Mouse (Mus musculus): ENCODE results near the gene Klk1b21. TPM values are rescaled to one million over a fixed set of nuclear protein-coding genes. Genes with fewer than 3 reads are reported as not detected.

The Klk1b21 gene
- polyA plus RNA-seq (2021; fragmentation: Nextera tagmentation), result not detected in 2 replicates
- long read RNA-seq, experiment 1, result 0 reads
- long read RNA-seq, experiment 2, result 0 reads

GRCm38 (mm10) chr7:44102028-44102427, at the start of gene Klk1b21:
Gene Klk1b21 (plus strand): TSS chr7:44102328.

GRCm38 (mm10) chr7:44112373-44112772, 10.2 kb downstream of the Klk1b21 start, which contains the start of gene Klk1b22:
Gene Klk1b22 (plus strand): TSS chr7:44112673.

GRCm38 (mm10) chr7:44136467-44136866, 34.3 kb downstream of the Klk1b21 start, which contains the start of gene Klk1b16:
Gene Klk1b16 (plus strand): TSS chr7:44136767.

Other genes with a start within 250 kb of the Klk1b21 start
- gene Klk4, start 221.2 kb upstream of the Klk1b21 start, polyA plus RNA-seq (2021; fragmentation: Nextera tagmentation), result not detected in 2 replicates
- not detected in 2 replicates for gene Klk15, start 168.6 kb upstream of the Klk1b21 start, polyA plus RNA-seq (2021; fragmentation: Nextera tagmentation)
- not detected in 2 replicates for gene Klk1b8, start 151.7 kb upstream of the Klk1b21 start, polyA plus RNA-seq (2021; fragmentation: Nextera tagmentation)
- not detected in 2 replicates for gene Klk1b1, start 135.6 kb upstream of the Klk1b21 start, polyA plus RNA-seq (2021; fragmentation: Nextera tagmentation)
- gene Klk1b9, start 126.3 kb upstream of the Klk1b21 start, polyA plus RNA-seq (2021; fragmentation: Nextera tagmentation), result not detected in 2 replicates
- not detected in 2 replicates for gene Klk1b11, start 106.5 kb upstream of the Klk1b21 start, polyA plus RNA-seq (2021; fragmentation: Nextera tagmentation)
- gene Klk1b26, start 90.2 kb upstream of the Klk1b21 start, polyA plus RNA-seq (2021; fragmentation: Nextera tagmentation), result not detected in 2 replicates
- not detected in 2 replicates for gene Klk1b27, start 50.0 kb upstream of the Klk1b21 start, polyA plus RNA-seq (2021; fragmentation: Nextera tagmentation)
- gene Klk1b22, start 10.3 kb downstream of the Klk1b21 start, polyA plus RNA-seq (2021; fragmentation: Nextera tagmentation), result not detected in 2 replicates
- not detected in 2 replicates for gene Klk1b16, start 34.4 kb downstream of the Klk1b21 start, polyA plus RNA-seq (2021; fragmentation: Nextera tagmentation)
- gene Klk1b24, start 85.9 kb downstream of the Klk1b21 start, polyA plus RNA-seq (2021; fragmentation: Nextera tagmentation), result not detected in 2 replicates
- not detected in 2 replicates for gene Klk1b3, start 95.9 kb downstream of the Klk1b21 start, polyA plus RNA-seq (2021; fragmentation: Nextera tagmentation)
- not detected in 2 replicates for gene Klk1b4, start 105.1 kb downstream of the Klk1b21 start, polyA plus RNA-seq (2021; fragmentation: Nextera tagmentation)
- not detected in 2 replicates for gene Klk1b5, start 113.6 kb downstream of the Klk1b21 start, polyA plus RNA-seq (2021; fragmentation: Nextera tagmentation)
- gene Klk1, start 123.0 kb downstream of the Klk1b21 start, polyA plus RNA-seq (2021; fragmentation: Nextera tagmentation), result not detected in 2 replicates
- gene Gm36864, start 133.8 kb downstream of the Klk1b21 start, polyA plus RNA-seq (2021; fragmentation: Nextera tagmentation), result not detected in 2 replicates
- 2.1 TPM in 2 replicates for gene 1700028J19Rik, start 144.4 kb downstream of the Klk1b21 start, polyA plus RNA-seq (2021; fragmentation: Nextera tagmentation)
- gene 2410002F23Rik, start 144.4 kb downstream of the Klk1b21 start, polyA plus RNA-seq (2021; fragmentation: Nextera tagmentation), result 86.1 and 106 TPM in 2 replicates
- gene Acp4, start 155.1 kb downstream of the Klk1b21 start, polyA plus RNA-seq (2021; fragmentation: Nextera tagmentation), result not detected in 2 replicates
- not detected in 2 replicates for gene Gm15517, start 159.1 kb downstream of the Klk1b21 start, polyA plus RNA-seq (2021; fragmentation: Nextera tagmentation)
- 3.2 and 3.9 TPM in 2 replicates for gene Clec11a, start 204.6 kb downstream of the Klk1b21 start, polyA plus RNA-seq (2021; fragmentation: Nextera tagmentation)
- 86.1 and 191 TPM in 2 replicates for gene Shank1, start 207.9 kb downstream of the Klk1b21 start, polyA plus RNA-seq (2021; fragmentation: Nextera tagmentation)

All from left cerebral cortex, adult 6 months (tissue).